Mouse (Mus musculus) kidney, adult 2 months (tissue): Measurements from ENCODE around the gene Frmpd2. TPM values are rescaled to one million over a fixed set of nuclear protein-coding genes. Genes with fewer than 3 reads are reported as not detected.

Experiments used
- DNase-seq: peaks from one replicate; pipeline ENCODE4 v3.0.0; 2021
- H3K27ac ChIP-seq: fragments of 200-500 bp; 2 replicates; pipeline ENCODE4 v1.5.1; 2012; ENCODE audit warnings: low read depth, low read length, control low read depth, inconsistent platforms; ENCODE audit not compliant: insufficient read depth
- H3K27me3 ChIP-seq: fragments of 200-500 bp; replicated peaks from 2 replicates; pipeline ENCODE4 v1.6.1; 2012; ENCODE audit warnings: mild to moderate bottlenecking, moderate library complexity, low read length, inconsistent platforms; ENCODE audit not compliant: control insufficient read depth, insufficient read depth
- H3K36me3 ChIP-seq: fragments of 200-500 bp; 2 replicates; pipeline ENCODE4 v1.6.1; 2012; ENCODE audit warnings: mild to moderate bottlenecking, moderate library complexity, low read length, inconsistent platforms; ENCODE audit not compliant: control insufficient read depth, insufficient read depth
- H3K4me1 ChIP-seq: fragments of 200-500 bp; 2 replicates; pipeline ENCODE4 v1.6.1; 2011; ENCODE audit warnings: low read length; ENCODE audit not compliant: control insufficient read depth, insufficient read depth
- H3K4me3 ChIP-seq: fragments of 200-500 bp; 2 replicates; pipeline ENCODE4 v1.5.1; 2011; ENCODE audit warnings: mild to moderate bottlenecking, low read depth, low read length, control low read depth; ENCODE audit not compliant: insufficient read depth
- CTCF ChIP-seq: fragments of 200-500 bp; conservative IDR thresholded peaks from 2 replicates; pipeline ENCODE4 v1.5.1; 2011; ENCODE audit warnings: low read depth, mild to moderate bottlenecking, control low read depth, low read length, moderate library complexity, mixed read lengths; ENCODE audit not compliant: insufficient read depth, insufficient read length
- POLR2A ChIP-seq: fragments of 200-500 bp; IDR thresholded peaks from one replicate; pipeline ENCODE4 v1.6.1; 2011; ENCODE audit warnings: low read depth, low read length, control low read depth
- WGBS: fragments of 180-500 bp; shearing (Covaris S2); methylation state at CpG from one replicate; pipeline ENCODE4 v1.1.7; 2018; 5-methylcytosine and 5-hydroxymethylcytosine counted together
- polyA plus RNA-seq: library from polyadenylated mRNA; depleted of rRNA; stranded (reverse); fragments of >200 nt; gene quantifications from 2 replicates; pipeline ENCODE4 v1.2.3, GENCODE M21; 2012

Gene Frmpd2
- polyA plus RNA-seq, 1 experiment: 0.16 TPM

DNA sequence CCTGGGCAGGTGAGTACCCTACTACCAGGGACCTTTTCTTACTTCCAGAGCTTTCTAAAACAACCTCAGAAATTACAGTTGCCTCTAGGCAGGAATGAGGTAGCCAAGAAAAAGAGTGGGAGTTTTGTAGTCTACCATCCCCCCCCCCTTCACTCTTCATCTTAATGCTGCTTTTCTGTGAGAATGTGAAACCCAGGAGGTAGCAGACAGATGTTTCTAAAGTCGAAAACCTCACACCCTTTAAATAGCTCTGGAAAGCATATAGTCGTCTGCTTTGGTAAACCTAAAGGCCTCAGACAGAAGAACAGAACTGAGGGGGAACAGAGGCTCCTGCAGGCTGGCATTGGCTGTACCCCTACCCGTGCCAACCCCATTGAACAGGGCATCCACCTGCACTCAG lies 77.2 kb downstream of the Frmpd2 start:
- no peaks in the 10 kb centered on the region for H3K4me1 ChIP-seq
- TF ChIP-seq CTCF: no peak
- no peak for TF ChIP-seq POLR2A

DNA sequence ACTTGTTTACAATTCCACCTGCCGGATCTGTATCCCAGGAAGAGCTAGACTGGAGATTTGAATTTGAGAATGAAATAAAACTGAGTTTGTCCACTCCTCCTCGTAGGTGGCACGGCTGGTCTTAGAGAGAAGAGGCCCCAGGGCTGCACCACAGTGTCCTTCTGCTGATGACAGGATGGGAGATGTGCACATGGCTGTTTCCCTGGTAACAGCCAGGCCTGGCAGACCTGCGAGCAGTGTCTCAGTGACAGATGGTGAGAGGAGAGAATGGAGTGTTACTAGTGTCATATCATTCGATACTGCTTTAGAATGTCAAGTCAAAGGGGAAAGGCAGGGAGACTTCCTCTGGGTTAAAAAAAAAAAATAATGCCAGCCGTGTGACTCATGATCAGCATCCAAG lies 78.4 kb downstream of the Frmpd2 start:
- H3K36me3 ChIP-seq: no peaks in the 10 kb centered on the region
- WGBS: 58% methylated on average over 6 of the region's 6 CpGs
- no peaks in the 10 kb centered on the region for H3K4me1 ChIP-seq
- no peaks in the 10 kb centered on the region for H3K27me3 ChIP-seq
- no peak overlapping the region for H3K4me3 ChIP-seq
- no peak overlapping the region for H3K27ac ChIP-seq
- TF ChIP-seq CTCF (no peak), POLR2A (no peak)
- DNase-seq: no peak

More for the DNA sequence above, 77.2 kb downstream of the Frmpd2 start:
- no peak for DNase-seq
- no peak overlapping the region for H3K27ac ChIP-seq
- 78% methylated on average over 3 of the region's 3 CpGs for WGBS
- H3K27me3 ChIP-seq: no peaks in the 10 kb centered on the region
- no peaks in the 10 kb centered on the region for H3K36me3 ChIP-seq
- no peak overlapping the region for H3K4me3 ChIP-seq

DNA sequence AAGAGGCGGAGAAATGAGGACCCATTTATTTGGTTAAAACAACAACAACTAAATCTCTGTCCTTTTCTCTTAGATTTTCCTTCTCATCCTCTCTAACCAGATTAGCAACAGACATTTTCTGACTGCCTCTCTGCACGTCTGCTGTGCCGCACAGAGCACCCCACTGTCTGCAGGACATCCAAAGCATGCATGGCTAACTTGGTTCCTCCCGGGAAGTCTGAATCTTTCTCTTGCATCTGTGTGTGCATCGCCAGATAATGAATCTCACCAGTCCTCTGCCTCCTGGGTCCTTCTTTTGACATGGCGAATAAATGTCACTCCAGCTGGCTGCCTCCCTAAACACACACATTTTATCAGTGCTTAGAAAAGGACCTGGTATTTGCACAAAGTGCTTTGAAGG lies 99.2 kb downstream of the Frmpd2 start:
- Histone ChIP-seq H3K27ac (no peak overlapping the region), H3K4me1 (no peaks in the 10 kb centered on the region), H3K4me3 (no peak overlapping the region), H3K36me3 (no peaks in the 10 kb centered on the region), H3K27me3 (no peaks in the 10 kb centered on the region)
- no peak for TF ChIP-seq CTCF
- 56% methylated on average over 6 of the region's 6 CpGs for WGBS
- no peak for DNase-seq

DNA sequence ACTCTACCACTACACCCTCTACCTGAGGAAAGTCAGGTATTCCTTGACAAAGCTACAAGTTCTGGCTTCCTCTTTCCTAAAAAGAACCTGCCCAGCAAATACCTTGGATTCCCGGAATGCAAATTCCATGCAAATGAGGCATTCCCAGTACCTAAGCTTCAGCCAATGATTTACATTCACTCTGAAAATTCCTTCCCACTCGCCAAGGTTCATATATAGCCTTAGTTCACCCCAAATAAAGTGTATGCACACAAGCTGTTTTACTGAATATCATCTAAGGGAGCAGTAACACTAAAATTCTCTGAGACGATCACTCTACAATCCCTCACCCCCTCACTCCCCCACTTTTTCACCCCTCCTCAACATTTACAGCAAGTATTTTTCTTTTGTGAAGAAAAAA lies 102.1 kb downstream of the Frmpd2 start:
- no peak for DNase-seq
- TF ChIP-seq POLR2A (no peak), CTCF (no peak)
- 53% methylated on average over 3 of the region's 3 CpGs for WGBS
- no peak overlapping the region for H3K4me3 ChIP-seq
- no peak overlapping the region for H3K27ac ChIP-seq
- H3K36me3 ChIP-seq: no peaks in the 10 kb centered on the region
- no peaks in the 10 kb centered on the region for H3K4me1 ChIP-seq
- H3K27me3 ChIP-seq: no peaks in the 10 kb centered on the region

DNA sequence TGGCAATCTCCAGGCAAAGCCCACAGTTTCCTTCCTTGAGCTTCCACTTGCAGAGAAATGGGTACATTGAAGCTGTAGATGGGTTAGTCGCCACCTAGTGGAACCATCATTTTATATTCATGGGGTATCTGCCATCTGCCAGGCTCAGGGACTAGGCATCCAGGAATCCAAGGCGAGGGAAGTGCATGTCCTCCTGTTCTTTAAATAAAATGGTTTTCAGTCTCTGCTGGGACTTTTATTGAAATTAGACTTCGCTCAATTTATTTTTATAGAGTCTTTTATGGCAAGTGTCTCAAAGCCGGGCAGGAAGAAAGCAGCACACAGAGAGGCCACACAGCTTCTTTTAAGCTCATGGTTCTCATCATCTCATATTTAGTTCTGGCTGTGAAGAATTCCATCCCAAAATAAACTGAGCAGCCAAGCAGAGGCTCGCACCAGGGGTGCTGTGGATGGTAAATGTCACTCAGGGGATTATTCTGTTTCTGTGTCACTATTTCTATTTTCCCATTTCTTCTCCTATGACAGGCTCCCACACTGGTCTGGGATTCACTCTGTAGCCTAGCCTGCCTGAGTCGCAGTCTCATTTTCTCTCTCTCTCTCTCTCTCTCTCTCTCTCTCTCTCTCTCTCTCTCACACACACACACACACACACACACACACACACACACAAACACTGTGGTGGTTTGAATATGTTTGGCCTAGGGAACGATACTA lies 108.4 kb downstream of the Frmpd2 start:
- TF ChIP-seq POLR2A (no peak), CTCF (no peak)
- 74% methylated on average over 7 of the region's 7 CpGs for WGBS
- H3K4me3 ChIP-seq: no peak overlapping the region
- no peaks in the 10 kb centered on the region for H3K4me1 ChIP-seq
- DNase-seq: peak; percentile 5
- no peaks in the 10 kb centered on the region for H3K36me3 ChIP-seq
- H3K27ac ChIP-seq: no peak overlapping the region
- H3K27me3 ChIP-seq: no peaks in the 10 kb centered on the region

DNA sequence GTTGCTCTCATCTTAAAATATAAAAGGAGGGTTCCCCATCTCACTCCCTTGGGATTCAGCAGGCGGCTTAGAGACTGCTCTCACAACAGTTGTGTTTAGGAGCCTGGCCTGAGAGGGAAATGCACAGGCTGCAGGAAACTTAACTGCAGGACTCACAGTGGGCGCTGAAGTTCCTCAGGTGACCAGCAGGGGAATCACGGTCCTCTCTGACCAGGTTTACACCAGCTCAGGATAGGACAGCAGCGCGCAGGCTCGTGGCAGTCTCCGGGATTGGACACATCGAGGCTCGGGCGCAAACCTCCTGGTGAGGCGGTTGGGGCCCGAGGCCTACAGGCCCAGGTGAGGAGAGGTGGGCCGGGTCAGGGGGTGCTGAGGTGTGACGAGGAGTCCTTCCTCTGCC lies 117.5 kb downstream of the Frmpd2 start, which contains the start of gene Ptpn20:
Gene Ptpn20, plus strand, starts transcription at position 257 of the 400 bp plus-strand sequence.
- Histone ChIP-seq H3K27me3 (no peaks in the 10 kb centered on the region), H3K4me3 (no peak within 1 kb of the TSS), H3K36me3 (no peaks in the 10 kb centered on the region), H3K4me1 (no peaks in the 10 kb centered on the region), H3K27ac (no peak within 1 kb of the TSS)
- DNase-seq: peak; percentile 2
- no peak for TF ChIP-seq POLR2A
- TF ChIP-seq CTCF: no peak
- 59% methylated on average over 14 of the region's 14 CpGs for WGBS

DNA sequence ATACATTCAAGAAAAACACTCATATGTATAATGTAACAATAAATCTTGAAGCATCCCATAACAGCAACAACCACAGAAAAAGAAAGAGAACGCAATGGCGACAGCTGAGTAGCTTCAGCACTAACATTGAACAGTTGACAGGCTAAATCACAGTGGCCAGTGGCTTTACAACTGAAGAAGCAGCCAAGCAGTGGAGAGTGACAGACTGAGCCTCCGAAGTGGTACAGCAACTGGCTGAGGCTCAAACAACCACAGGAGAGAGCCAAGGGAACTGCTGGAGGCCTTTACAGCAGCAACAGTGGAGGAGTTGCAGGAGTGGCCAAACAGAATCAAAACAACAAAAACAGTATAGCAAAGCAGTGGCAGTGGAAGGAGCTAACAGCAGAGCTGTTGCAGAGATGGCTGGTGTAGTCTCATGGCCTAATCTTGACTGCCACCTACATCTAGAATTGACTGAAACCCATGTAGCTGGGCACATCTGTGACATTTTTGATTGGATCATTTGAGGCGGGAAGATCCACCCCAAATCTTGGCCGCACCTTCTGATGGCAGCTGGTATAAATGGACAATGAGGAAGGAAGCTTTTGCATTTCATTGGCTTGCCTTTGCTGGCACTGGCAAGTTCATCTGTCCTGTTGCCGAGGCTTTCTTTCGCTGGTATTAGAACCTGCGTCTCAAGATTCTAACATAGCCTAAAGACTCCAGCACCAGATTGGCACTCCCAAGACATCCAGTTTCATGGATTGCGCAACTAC lies 127.1 kb downstream of the Frmpd2 start:
- Histone ChIP-seq H3K4me1 (no peaks in the 10 kb centered on the region), H3K27ac (no peak overlapping the region), H3K4me3 (no peak overlapping the region), H3K36me3 (no peaks in the 10 kb centered on the region), H3K27me3 (no peaks in the 10 kb centered on the region)
- TF ChIP-seq POLR2A: no peak
- no peak for TF ChIP-seq CTCF
- 84% methylated on average over 9 of the region's 9 CpGs for WGBS
- DNase-seq: no peak
